Mouse (Mus musculus): ENCODE results near the gene Ppp6r2.

DNA sequence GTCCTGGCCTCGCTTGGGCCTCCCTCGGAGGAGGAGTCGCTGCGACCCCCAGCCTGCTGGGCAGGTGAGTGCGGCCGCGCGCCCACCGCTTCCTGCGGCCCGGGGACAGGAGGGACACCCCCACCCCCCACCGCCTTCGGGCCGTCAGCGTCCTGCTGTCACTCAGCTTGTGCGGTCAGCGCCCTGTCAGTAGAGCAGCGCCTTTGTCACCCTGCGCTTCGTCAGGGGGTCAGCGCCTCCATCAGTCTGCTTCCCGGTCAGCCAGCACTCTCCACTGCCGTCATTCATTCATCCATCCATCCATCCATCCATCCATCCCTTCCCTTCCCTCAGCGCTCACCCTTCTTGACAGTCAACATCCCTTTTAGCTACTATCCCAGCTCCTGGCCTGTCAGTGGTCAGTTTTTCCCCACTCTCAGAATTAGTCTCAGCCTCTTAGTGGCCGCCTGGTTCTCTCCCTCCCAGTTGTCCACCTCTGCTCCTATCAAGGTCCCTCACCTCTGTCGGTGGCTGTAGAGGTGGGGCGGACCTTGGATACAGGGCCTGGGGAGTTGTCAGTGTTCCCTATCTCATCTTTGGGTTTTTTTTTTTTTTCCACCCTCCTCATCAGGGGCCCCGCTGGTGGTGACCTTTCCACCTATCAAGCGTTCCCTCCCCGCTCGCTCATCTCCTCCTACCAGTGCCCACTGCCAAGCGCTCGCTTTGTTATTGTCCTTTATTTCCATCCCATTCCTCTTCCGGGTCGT, 536 bp downstream of the Ppp6r2 start:
- no peak for TF ChIP-seq CTCF (IDR thresholded peaks at IDR 0.05; ENCODE audit: extremely low read depth, insufficient read length, insufficient replicate concordance, low read depth, low read length)
- TF ChIP-seq POLR2A (IDR thresholded peaks at IDR 0.05; ENCODE audit: low read depth, low read length), result no peak
